9 mouse cellular contexts compared by ENCODE assay signal in genomic region chr4:114515330-114515771, GRCm38 (mm10).
A peak's percentile ranks its signal among the peaks of the same experiment; 100 is the strongest.
DNase-seq lines count a peak whose midpoint lies in the region; ATAC-seq and TF ChIP-seq lines count a peak whose summit lies in the region.
"Had no signal": no experiment of that assay in that cellular context is flagged by ENCODE, and none has a peak within 500 bp of the region (broad histone marks: within the 10 kb centered on the region; RNA-seq: fewer than 3 reads in every experiment).

No protein-coding gene starts in this region.

- TF ChIP-seq CTCF in lung, postnatal 0 days (IDR thresholded peaks at IDR 0.05) = no peak
- TF ChIP-seq CTCF in heart, postnatal 0 days (IDR thresholded peaks at IDR 0.05; ENCODE audit: low read depth) = no peak

- no peaks in the 10 kb centered on the region for H3K27me3 ChIP-seq in intestine, embryonic 14.5 days (replicated peaks; ENCODE audit: control insufficient read depth, insufficient read depth, low read length)
- H3K27me3 ChIP-seq in intestine, embryonic 15.5 days (replicated peaks) = no peaks in the 10 kb centered on the region
- no peaks in the 10 kb centered on the region for H3K27me3 ChIP-seq in lung, postnatal 0 days (replicated peaks; ENCODE audit: insufficient read depth, low read length)
- H3K27me3 ChIP-seq in embryonic facial prominence, embryonic 13.5 days = no peaks in the 10 kb centered on the region; the same call in 1 of the 2 replicates
- no peaks in the 10 kb centered on the region for H3K27me3 ChIP-seq in heart, postnatal 0 days (ENCODE audit: control insufficient read depth, insufficient read depth, low read length)

- no peaks in the 10 kb centered on the region for H3K36me3 ChIP-seq in intestine, embryonic 14.5 days (ENCODE audit: control insufficient read depth, insufficient read depth, low read length)
- H3K36me3 ChIP-seq in intestine, embryonic 15.5 days = no peaks in the 10 kb centered on the region
- no peaks in the 10 kb centered on the region for H3K36me3 ChIP-seq in lung, postnatal 0 days (ENCODE audit: insufficient read depth, low read length)
- no peaks in the 10 kb centered on the region for H3K36me3 ChIP-seq in embryonic facial prominence, embryonic 13.5 days
- H3K36me3 ChIP-seq in heart, postnatal 0 days (replicated peaks; ENCODE audit: control insufficient read depth, insufficient read depth, low read length) = no peaks in the 10 kb centered on the region

- no peak for ATAC-seq in intestine, embryonic 14.5 days (replicated peaks; ENCODE audit: low FRiP score, low TSS enrichment, low read depth)
- ATAC-seq in intestine, embryonic 15.5 days = no peak
- peak; percentile 73 for ATAC-seq in lung, postnatal 0 days
- no peak for ATAC-seq in embryonic facial prominence, embryonic 13.5 days (ENCODE audit: insufficient number of reproducible peaks, insufficient read depth, low FRiP score, low TSS enrichment, low read depth)
- peak; percentile 94 for ATAC-seq in heart, postnatal 0 days (ENCODE audit: insufficient read depth, low read depth)
- no peak for ATAC-seq in granulocyte monocyte progenitor cell, adult 5-6 weeks (replicated peaks; ENCODE audit: poor library complexity, severe bottlenecking)

- no peak overlapping the region for H3K4me3 ChIP-seq in intestine, embryonic 14.5 days (ENCODE audit: low read depth, low read length)
- no peak overlapping the region for H3K4me3 ChIP-seq in intestine, embryonic 15.5 days (replicated peaks)
- no peak overlapping the region for H3K4me3 ChIP-seq in lung, postnatal 0 days (ENCODE audit: low read depth, low read length)
- no peak overlapping the region for H3K4me3 ChIP-seq in embryonic facial prominence, embryonic 13.5 days
- H3K4me3 ChIP-seq in heart, postnatal 0 days (ENCODE audit: low read depth, low read length) = no peak overlapping the region

- no peak overlapping the region for H3K9ac ChIP-seq in intestine, embryonic 14.5 days (ENCODE audit: low read length)
- no peak overlapping the region for H3K9ac ChIP-seq in intestine, embryonic 15.5 days
- H3K9ac ChIP-seq in lung, postnatal 0 days (replicated peaks; ENCODE audit: low read depth) = no peak overlapping the region
- H3K9ac ChIP-seq in embryonic facial prominence, embryonic 13.5 days = no peak overlapping the region
- H3K9ac ChIP-seq in heart, postnatal 0 days (replicated peaks; ENCODE audit: low read depth, low read length) = no peak overlapping the region

- no peaks in the 10 kb centered on the region for H3K9me3 ChIP-seq in intestine, embryonic 14.5 days (ENCODE audit: control insufficient read depth, low read length)
- no peaks in the 10 kb centered on the region for H3K9me3 ChIP-seq in intestine, embryonic 15.5 days
- H3K9me3 ChIP-seq in lung, postnatal 0 days (ENCODE audit: low read length) = no peaks in the 10 kb centered on the region
- no peaks in the 10 kb centered on the region for H3K9me3 ChIP-seq in embryonic facial prominence, embryonic 13.5 days
- H3K9me3 ChIP-seq in heart, postnatal 0 days (replicated peaks; ENCODE audit: control insufficient read depth, low read length) = no peaks in the 10 kb centered on the region

- peaks cover 13% of the 10 kb centered on the region for H3K4me1 ChIP-seq in intestine, embryonic 14.5 days (replicated peaks; ENCODE audit: control insufficient read depth, insufficient read depth, low read length)
- peaks cover 5% of the 10 kb centered on the region; the same call in 1 of the 2 replicates for H3K4me1 ChIP-seq in intestine, embryonic 15.5 days (replicated peaks)
- no peaks in the 10 kb centered on the region for H3K4me1 ChIP-seq in lung, postnatal 0 days (ENCODE audit: insufficient read depth, low read depth, low read length)
- peaks cover 23% of the 10 kb centered on the region for H3K4me1 ChIP-seq in embryonic facial prominence, embryonic 13.5 days
- H3K4me1 ChIP-seq in heart, postnatal 0 days (ENCODE audit: control insufficient read depth, insufficient read depth) = peaks cover 51% of the 10 kb centered on the region

- TF ChIP-seq EP300 in lung, postnatal 0 days (IDR thresholded peaks at IDR 0.05) = no peak
- 0 out of 2 replicates have a peak, but pooled peaks have one; percentile 67 for TF ChIP-seq EP300 in heart, postnatal 0 days (IDR thresholded peaks at IDR 0.05; ENCODE audit: low read depth)

- 35% methylated on average over 5 of the region's 5 CpGs for WGBS in intestine, embryonic 14.5 days
- 36% methylated on average over 5 of the region's 5 CpGs for WGBS in intestine, embryonic 15.5 days
- 15% methylated on average over 5 of the region's 5 CpGs for WGBS in lung, postnatal 0 days
- 20% methylated on average over 5 of the region's 5 CpGs for WGBS in embryonic facial prominence, embryonic 13.5 days
- 16% methylated on average over 5 of the region's 5 CpGs for WGBS in heart, postnatal 0 days

- no peak overlapping the region for H3K4me2 ChIP-seq in intestine, embryonic 14.5 days (ENCODE audit: low read length)
- no peak overlapping the region for H3K4me2 ChIP-seq in intestine, embryonic 15.5 days (replicated peaks)
- H3K4me2 ChIP-seq in lung, postnatal 0 days (replicated peaks; ENCODE audit: low read depth, low read length) = no peak overlapping the region
- H3K4me2 ChIP-seq in embryonic facial prominence, embryonic 13.5 days = no peak overlapping the region
- no peak overlapping the region for H3K4me2 ChIP-seq in heart, postnatal 0 days (ENCODE audit: low read depth, low read length)

- 0 out of 2 replicates have a peak overlapping the region, but pooled peaks have one; percentile 19 for H3K27ac ChIP-seq in intestine, embryonic 14.5 days (ENCODE audit: low read depth)
- H3K27ac ChIP-seq in intestine, embryonic 15.5 days = no peak overlapping the region
- no peak overlapping the region for H3K27ac ChIP-seq in lung, postnatal 0 days (ENCODE audit: low read length)
- H3K27ac ChIP-seq in embryonic facial prominence, embryonic 13.5 days = peak overlapping the region; percentile 71
- peak overlapping the region; percentile 85 for H3K27ac ChIP-seq in heart, postnatal 0 days (ENCODE audit: low read depth)

- no peak for DNase-seq in intestine, embryonic 14.5 days (ENCODE audit: low spot score)
- DNase-seq in lung, postnatal 0 days (ENCODE audit: low spot score) = peak; percentile 45
- DNase-seq in lung, adult 18-20 months = no peak
- DNase-seq in heart, postnatal 0 days (ENCODE audit: low spot score) = peak; percentile 91
- no peak for DNase-seq in layer of hippocampus, adult 8-10 months (ENCODE audit: low spot score in 2 of 2)
- DNase-seq: cerebellum, adult 9-11 months had no signal

Comparison
In these comparisons a context has a peak if more than half of its experiments do, and no peak if none do; other contexts are left out.
1. DNase-seq: peak in lung, postnatal 0 days (single experiment) and heart, postnatal 0 days (single experiment); none in intestine, embryonic 14.5 days (single experiment), lung, adult 18-20 months (0 of 2) and layer of hippocampus, adult 8-10 months (0 of 2).
2. H3K27ac ChIP-seq: peak in intestine, embryonic 14.5 days (single experiment), embryonic facial prominence, embryonic 13.5 days (single experiment) and heart, postnatal 0 days (single experiment); none in intestine, embryonic 15.5 days (single experiment) and lung, postnatal 0 days (single experiment).
3. ATAC-seq: peak in lung, postnatal 0 days (single experiment) and heart, postnatal 0 days (single experiment); none in intestine, embryonic 14.5 days (single experiment), intestine, embryonic 15.5 days (single experiment), embryonic facial prominence, embryonic 13.5 days (single experiment) and granulocyte monocyte progenitor cell, adult 5-6 weeks (single experiment).